Mouse (Mus musculus) small intestine, adult 2 months (tissue): ENCODE data around the gene Zdhhc17.

Source experiments
- CTCF ChIP-seq: fragments of 200-500 bp; IDR thresholded peaks from 2 replicates; pipeline ENCODE4 v1.5.1; 2012; ENCODE audit warnings: low read depth, mild to moderate bottlenecking, control low read depth, inconsistent platforms, low read length, moderate library complexity, mixed read lengths; ENCODE audit not compliant: insufficient replicate concordance, insufficient read length; ENCODE audit errors: extremely low read depth
- POLR2A ChIP-seq: fragments of 200-500 bp; IDR thresholded peaks from 2 replicates; pipeline ENCODE4 v1.6.1; 2012; ENCODE audit warnings: low read depth, mild to moderate bottlenecking, control low read depth, inconsistent platforms, low read length, moderate library complexity

- TF ChIP-seq CTCF (no peak), POLR2A (no peak)
Measured at GRCm38 (mm10) chr10:110980441-110980840, 29.5 kb downstream of the Zdhhc17 start.
